Mouse (Mus musculus): ENCODE results near the gene Ubac2. TPM values are rescaled to one million over a fixed set of nuclear protein-coding genes. Genes with fewer than 3 reads are reported as not detected.
"Not testable (repeated sequence)": the region's sequence is repeated elsewhere in the genome, so short reads cannot be mapped to it uniquely, and the experiment has no call there.

Ubac2 gene
- polyA plus RNA-seq, 1 experiment from 2014 or later = 67.4 TPM

DNA sequence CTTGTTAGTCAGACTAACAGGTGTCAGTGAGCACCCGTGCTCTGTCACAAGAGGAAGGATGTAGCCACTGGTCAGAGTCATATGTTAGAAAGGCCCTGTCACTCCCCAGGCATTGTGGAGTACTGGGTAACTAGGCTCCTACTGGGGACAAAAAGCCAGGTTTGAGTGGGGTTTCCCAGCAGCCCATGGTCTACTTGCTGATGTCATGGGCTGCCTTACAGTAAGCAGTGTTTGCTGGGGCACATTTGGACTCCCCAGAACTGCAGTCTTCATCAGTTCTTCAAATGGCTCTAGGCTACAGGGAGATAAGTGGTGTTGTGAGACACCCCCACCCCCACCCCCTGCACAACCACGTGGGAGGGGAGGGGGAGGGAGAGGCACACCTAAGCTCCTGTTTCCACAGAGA, 179.5 kb downstream of the Ubac2 start:
- H3K9ac ChIP-seq = no peak overlapping the region
- H3K4me2 ChIP-seq = no peak overlapping the region
- 38% methylated on average over 2 of the region's 2 CpGs for WGBS
- no peak overlapping the region for H3K4me3 ChIP-seq (replicated peaks)
- no peaks in the 10 kb centered on the region for H3K27me3 ChIP-seq
- H3K27ac ChIP-seq = no peak overlapping the region
- H3K36me3 ChIP-seq (replicated peaks) = no peaks in the 10 kb centered on the region
- no peaks in the 10 kb centered on the region for H3K9me3 ChIP-seq
- ATAC-seq (ENCODE audit: low FRiP score) = no peak
- H3K4me1 ChIP-seq = no peaks in the 10 kb centered on the region

DNA sequence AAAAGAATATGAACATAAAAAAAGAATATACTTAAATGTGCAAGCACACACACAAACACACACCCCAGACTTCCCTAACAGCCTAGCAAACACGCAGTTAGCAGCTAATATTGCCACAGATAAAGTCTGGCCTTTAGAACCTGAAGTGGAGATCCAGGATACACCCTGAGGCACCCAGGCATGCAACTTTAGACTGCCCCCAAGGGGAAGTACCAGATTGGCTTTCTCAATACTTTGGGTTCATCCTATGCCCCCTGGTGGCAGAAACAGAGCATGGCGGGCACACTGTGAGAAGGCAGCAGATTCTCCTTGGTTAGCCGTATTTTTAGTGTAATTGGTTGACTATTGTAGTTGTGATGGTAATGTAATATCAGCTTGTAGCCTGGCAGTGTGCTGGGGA, 182.2 kb downstream of the Ubac2 start:
- no peaks in the 10 kb centered on the region for H3K9me3 ChIP-seq
- no peak overlapping the region for H3K27ac ChIP-seq
- 9% methylated on average over 3 of the region's 3 CpGs for WGBS
- H3K4me2 ChIP-seq = no peak overlapping the region
- no peaks in the 10 kb centered on the region for H3K4me1 ChIP-seq
- H3K4me3 ChIP-seq (replicated peaks) = no peak overlapping the region
- H3K27me3 ChIP-seq = no peaks in the 10 kb centered on the region
- H3K9ac ChIP-seq = no peak overlapping the region
- no peaks in the 10 kb centered on the region for H3K36me3 ChIP-seq (replicated peaks)
- ATAC-seq (ENCODE audit: low FRiP score) = 0 out of 2 replicates have a peak, but pooled peaks have one; percentile 11

DNA sequence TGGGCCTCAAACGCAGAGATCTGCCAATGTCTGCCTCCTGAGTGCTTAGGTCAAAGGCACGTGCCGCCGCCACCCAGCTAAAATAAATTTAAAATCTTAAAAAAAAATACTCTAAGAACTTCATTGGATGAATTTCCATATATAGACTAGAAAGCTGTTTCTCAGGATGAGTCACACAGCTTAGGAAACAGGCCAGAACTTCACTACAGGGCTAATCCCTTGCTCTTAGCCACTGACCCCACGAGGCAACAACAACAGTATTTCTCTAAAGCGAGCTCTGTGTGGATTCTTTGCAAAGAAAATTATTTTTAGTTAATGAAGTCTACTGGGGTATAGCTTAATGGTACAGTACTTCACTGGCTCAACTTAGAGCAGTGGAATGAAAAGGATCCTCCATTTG, 183.0 kb downstream of the Ubac2 start:
- ATAC-seq (ENCODE audit: low FRiP score) = no peak
- no peaks in the 10 kb centered on the region for H3K9me3 ChIP-seq
- no peak overlapping the region for H3K27ac ChIP-seq
- H3K4me3 ChIP-seq (replicated peaks) = no peak overlapping the region
- H3K9ac ChIP-seq = no peak overlapping the region
- 89% methylated on average over 6 of the region's 6 CpGs for WGBS
- no peak overlapping the region for H3K4me2 ChIP-seq
- no peaks in the 10 kb centered on the region for H3K4me1 ChIP-seq
- no peaks in the 10 kb centered on the region for H3K36me3 ChIP-seq (replicated peaks)
- no peaks in the 10 kb centered on the region for H3K27me3 ChIP-seq

DNA sequence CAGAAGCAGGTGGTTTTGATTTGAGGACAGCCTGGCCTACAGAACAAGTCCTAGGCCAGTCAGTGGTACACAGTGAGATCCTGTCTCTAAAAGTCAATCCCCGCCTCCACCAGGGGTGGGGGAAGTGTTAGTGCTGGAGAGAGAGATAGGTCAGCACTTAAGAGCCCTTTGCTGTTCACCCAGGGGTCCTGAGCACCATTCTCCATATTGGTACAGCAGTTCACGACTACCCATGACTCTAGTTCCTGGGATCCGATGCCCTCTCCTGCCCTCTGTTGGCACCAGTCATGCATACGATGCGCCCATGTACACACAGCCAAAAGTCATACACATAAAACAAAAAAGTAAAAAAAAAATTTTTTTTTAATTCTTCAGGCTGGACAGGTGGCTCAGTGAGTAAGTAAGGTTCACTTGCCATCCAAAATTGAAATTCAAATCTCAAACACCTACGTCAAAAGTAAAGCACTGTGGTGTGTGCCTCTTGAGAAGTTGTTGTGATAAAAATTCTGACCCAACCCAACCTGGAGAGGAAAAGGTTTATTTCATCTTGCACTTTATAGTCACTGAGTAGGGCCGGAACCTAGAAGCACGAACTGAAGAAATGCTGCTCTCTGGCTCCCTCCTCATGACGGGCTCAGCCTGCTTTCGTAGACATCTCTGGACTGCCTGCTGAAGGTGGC, 184.1 kb downstream of the Ubac2 start:
- no peak overlapping the region for H3K9ac ChIP-seq
- WGBS = 80% methylated on average over 10 of the region's 10 CpGs
- H3K4me1 ChIP-seq = no peaks in the 10 kb centered on the region
- no peak overlapping the region for H3K4me2 ChIP-seq
- H3K27ac ChIP-seq = no peak overlapping the region
- no peaks in the 10 kb centered on the region for H3K9me3 ChIP-seq
- H3K27me3 ChIP-seq = no peaks in the 10 kb centered on the region
- no peak overlapping the region for H3K4me3 ChIP-seq (replicated peaks)
- no peaks in the 10 kb centered on the region for H3K36me3 ChIP-seq (replicated peaks)
- ATAC-seq (ENCODE audit: low FRiP score) = no peak

DNA sequence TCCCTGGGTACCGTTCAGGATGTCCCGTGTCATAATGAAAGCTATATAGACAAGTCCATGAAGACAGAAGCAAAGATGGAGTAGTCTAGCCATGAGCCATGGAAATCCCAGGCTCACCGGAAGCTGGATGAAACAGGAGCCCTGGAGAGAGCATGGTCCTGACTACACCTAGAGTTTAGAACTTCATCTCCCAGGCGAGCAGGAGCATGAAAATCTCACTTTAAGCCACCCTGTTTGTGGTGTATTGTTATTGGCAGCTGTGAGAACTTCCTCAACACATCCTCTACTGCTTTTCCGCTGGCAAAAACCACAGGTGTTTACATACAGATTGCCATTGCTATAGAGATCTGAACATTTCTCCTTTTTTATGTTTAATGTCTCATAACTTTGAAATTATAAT, 185.2 kb downstream of the Ubac2 start:
- H3K27me3 ChIP-seq = no peaks in the 10 kb centered on the region
- H3K27ac ChIP-seq = no peak overlapping the region
- H3K4me3 ChIP-seq (replicated peaks) = no peak overlapping the region
- H3K9ac ChIP-seq = no peak overlapping the region
- H3K4me1 ChIP-seq = no peaks in the 10 kb centered on the region
- no peaks in the 10 kb centered on the region for H3K9me3 ChIP-seq
- no peak overlapping the region for H3K4me2 ChIP-seq
- no peak for ATAC-seq (ENCODE audit: low FRiP score)
- no peaks in the 10 kb centered on the region for H3K36me3 ChIP-seq (replicated peaks)
- WGBS = 77% methylated on average over 5 of the region's 5 CpGs

DNA sequence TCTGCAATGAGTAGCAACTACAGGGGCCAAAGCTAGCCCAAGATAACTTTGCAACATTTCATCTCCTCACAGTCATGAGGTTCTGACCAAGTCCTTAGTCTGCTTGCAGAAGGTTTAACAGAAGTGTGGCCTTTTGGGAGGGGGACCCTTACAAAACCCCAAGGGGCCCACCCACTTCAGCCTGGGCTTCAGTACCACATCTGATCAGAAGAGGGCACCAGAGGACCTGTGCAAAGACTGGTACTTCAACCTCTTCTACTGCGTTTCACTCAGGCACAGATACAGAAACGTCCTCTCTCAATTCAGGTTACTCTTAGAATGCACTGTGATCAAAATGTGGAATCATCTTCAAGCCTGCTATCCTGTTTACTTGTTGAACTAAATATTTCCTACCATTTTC, 186.1 kb downstream of the Ubac2 start:
- no peak overlapping the region for H3K4me2 ChIP-seq
- H3K27ac ChIP-seq = no peak overlapping the region
- no peak overlapping the region for H3K4me3 ChIP-seq (replicated peaks)
- 0 out of 2 replicates have a peak, but pooled peaks have one; percentile 17 for ATAC-seq (ENCODE audit: low FRiP score)
- no peak overlapping the region for H3K9ac ChIP-seq
- no peaks in the 10 kb centered on the region for H3K9me3 ChIP-seq
- H3K36me3 ChIP-seq (replicated peaks) = no peaks in the 10 kb centered on the region
- 3% methylated on average over 2 of the region's 2 CpGs for WGBS
- no peaks in the 10 kb centered on the region for H3K27me3 ChIP-seq
- H3K4me1 ChIP-seq = no peaks in the 10 kb centered on the region

DNA sequence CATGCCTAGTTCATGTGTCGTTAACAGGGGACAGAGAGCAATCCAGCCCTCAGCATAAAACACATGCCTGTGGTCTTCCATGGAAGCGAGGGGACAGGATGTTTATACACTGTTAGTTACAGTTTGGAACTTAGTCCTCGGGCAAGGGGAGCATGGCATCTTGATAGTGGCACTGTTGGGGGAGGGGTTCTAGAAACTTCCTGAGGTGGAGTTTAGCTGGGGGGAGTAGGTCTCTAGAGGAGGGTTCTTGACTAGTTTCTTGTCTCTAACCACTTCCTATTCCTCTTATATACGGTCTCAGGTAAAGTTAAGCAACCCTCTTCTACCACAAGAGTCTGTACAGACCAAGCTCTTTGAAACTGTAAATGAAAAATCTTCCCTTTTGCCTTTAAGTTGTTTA, 187.8 kb downstream of the Ubac2 start:
- 86% methylated on average over 4 of the region's 4 CpGs for WGBS
- ATAC-seq (ENCODE audit: low FRiP score) = no peak

DNA sequence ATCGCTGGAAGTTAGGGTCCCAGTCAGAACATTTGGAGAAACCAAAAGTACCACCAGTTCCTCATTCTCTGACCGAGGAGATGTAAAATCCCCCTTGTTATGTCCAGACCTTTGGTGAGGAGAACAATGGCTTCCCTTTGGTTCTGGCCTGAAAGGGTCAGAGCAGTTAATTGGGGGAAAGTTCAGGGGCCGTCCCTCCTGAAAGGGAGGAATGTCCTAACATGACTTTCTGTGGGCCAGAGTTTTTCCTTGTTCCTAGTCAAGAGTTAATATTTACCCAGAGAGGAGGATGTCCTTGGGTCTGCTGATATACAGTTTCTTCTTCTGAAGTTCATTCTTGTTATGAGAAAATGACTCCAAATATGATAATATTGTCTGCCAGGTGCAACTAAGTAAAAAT, 189.6 kb downstream of the Ubac2 start:
- not testable (repeated sequence) for ATAC-seq (ENCODE audit: low FRiP score); H3K4me1 ChIP-seq; H3K9ac ChIP-seq; H3K36me3 ChIP-seq (replicated peaks); H3K4me3 ChIP-seq (replicated peaks); H3K27me3 ChIP-seq; H3K9me3 ChIP-seq; H3K4me2 ChIP-seq; H3K27ac ChIP-seq
- 31% methylated on average over 3 of the region's 3 CpGs for WGBS

More for the DNA sequence above, 187.8 kb downstream of the Ubac2 start:
- no peaks in the 10 kb centered on the region for H3K27me3 ChIP-seq
- H3K4me3 ChIP-seq (replicated peaks) = no peak overlapping the region
- no peak overlapping the region for H3K9ac ChIP-seq
- H3K4me1 ChIP-seq = no peaks in the 10 kb centered on the region
- no peaks in the 10 kb centered on the region for H3K36me3 ChIP-seq (replicated peaks)
- no peak overlapping the region for H3K4me2 ChIP-seq
- H3K9me3 ChIP-seq = no peaks in the 10 kb centered on the region
- H3K27ac ChIP-seq = no peak overlapping the region

DNA sequence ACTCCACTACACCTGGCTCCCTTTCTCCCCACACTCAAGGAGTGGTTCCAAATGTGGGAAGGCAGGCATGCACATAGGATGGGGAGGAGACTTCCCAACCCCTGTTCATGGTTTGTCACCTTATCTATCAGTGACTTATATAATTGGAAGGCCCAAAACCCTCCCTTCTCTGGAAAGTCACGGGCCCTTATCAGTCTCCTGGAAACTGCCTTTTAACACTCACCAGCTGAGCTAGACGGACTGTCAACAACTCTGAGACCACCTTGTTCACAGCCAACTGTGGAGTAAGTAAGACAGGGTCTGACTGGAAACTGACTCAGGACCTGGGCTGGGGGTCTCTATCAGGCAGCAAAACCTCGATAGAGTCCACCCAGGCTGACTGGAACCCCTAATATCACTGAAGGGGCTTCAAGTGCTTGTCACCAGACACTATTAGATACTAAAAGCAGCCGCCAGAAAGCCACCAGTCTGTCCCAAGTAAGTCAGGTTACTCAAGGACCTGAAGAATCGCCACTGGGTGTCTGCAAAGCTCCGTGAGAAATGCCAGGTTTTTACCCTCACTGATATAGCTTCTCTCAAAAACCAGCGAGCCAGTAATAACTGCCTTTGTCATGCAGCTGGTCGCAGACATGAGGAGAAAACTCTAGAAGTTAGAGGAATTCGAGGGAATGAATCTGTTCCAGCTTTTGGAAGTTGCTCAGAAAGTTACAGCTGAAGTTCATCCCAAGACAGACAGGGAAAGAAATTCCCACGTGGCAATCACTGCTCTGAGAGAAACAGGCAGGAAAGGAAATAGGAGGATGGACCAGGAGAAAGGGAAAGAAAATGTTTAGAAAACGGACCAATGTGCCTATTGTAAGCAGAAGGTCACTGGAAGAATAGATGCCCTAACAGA, 190.6 kb downstream of the Ubac2 start:
- Histone ChIP-seq H3K27me3 (no peaks in the 10 kb centered on the region), H3K27ac (no peak overlapping the region), H3K9me3 (no peaks in the 10 kb centered on the region), H3K9ac (no peak overlapping the region), H3K36me3 (replicated peaks) (no peaks in the 10 kb centered on the region), H3K4me2 (no peak overlapping the region), H3K4me3 (replicated peaks) (no peak overlapping the region), H3K4me1 (no peaks in the 10 kb centered on the region)
- no peak for ATAC-seq (ENCODE audit: low FRiP score)
- WGBS = 59% methylated on average over 11 of the region's 11 CpGs

DNA sequence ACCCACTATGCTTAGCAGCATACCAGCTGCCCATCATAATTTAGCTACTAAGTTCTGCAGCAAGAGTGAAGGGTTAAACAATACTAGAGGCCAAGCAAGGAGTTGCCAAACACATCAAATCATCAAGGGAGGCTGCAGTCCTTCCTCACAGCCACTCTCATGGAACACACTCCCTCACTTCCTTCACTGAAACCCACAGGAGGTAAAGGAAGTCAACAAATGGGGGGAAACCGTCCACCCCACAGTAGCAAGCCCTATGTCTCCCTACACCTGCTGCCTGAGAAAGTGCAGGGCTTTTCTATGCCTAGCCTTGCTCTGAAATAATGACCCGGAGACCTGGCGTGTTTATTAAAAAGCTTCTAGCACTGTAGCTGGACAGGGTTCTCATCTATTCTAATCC, 191.5 kb downstream of the Ubac2 start:
- H3K4me3 ChIP-seq (replicated peaks) = no peak overlapping the region
- H3K9ac ChIP-seq = no peak overlapping the region
- ATAC-seq (ENCODE audit: low FRiP score) = no peak
- no peaks in the 10 kb centered on the region for H3K4me1 ChIP-seq
- H3K27ac ChIP-seq = no peak overlapping the region
- no peaks in the 10 kb centered on the region for H3K27me3 ChIP-seq
- H3K36me3 ChIP-seq (replicated peaks) = no peaks in the 10 kb centered on the region
- WGBS = 89% methylated on average over 3 of the region's 3 CpGs
- no peak overlapping the region for H3K4me2 ChIP-seq
- H3K9me3 ChIP-seq = no peaks in the 10 kb centered on the region
